Mouse (Mus musculus): ENCODE measurements around the gene Msl2. TPM values are rescaled to one million over a fixed set of nuclear protein-coding genes. Genes with fewer than 3 reads are reported as not detected.
A peak's percentile ranks its signal among the peaks of the same experiment; 100 is the strongest.

Gene Msl2
- polyA plus RNA-seq, 1 experiment from 2014 or later, result 6.2 TPM

DNA sequence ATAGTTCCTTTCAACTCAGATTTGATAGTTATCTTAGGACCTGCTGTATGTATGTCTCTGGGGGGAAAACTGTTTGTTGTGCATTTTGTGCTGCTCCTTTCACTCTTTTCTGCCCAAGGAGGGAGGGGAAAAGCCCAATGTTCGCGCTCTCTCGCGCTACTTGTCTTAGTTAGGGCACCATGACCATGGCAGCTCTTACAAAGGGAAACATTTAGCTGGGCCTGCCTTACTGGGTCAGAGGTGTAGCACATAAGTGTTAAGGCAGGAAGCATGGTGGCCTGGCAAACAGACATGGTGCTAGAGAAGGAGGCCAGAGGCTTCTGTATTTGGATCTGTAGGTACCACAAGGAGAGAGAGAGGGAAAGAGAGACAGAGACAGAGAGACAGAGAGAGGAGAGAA, 4.7 kb downstream of the Msl2 start:
- DNase-seq (ENCODE audit: low spot score) (no peak), ATAC-seq (ENCODE audit: low read depth) (no peak)
- Histone ChIP-seq H3K9ac (ENCODE audit: low read depth, low read length) (no peak overlapping the region), H3K4me1 (ENCODE audit: control insufficient read depth, insufficient read depth, low read length) (peaks cover 20% of the 10 kb centered on the region), H3K27ac (replicated peaks; ENCODE audit: low read depth, low read length) (no peak overlapping the region), H3K36me3 (ENCODE audit: control insufficient read depth, insufficient read depth, low read length) (no peaks in the 10 kb centered on the region), H3K9me3 (ENCODE audit: control insufficient read depth, low read length) (peaks cover under 1% of the 10 kb centered on the region; the same call in 1 of the 2 replicates), H3K27me3 (replicated peaks; ENCODE audit: control insufficient read depth, insufficient read depth, low read length) (no peaks in the 10 kb centered on the region), H3K4me3 (ENCODE audit: low read depth, low read length) (peak overlapping the region; percentile 20), H3K4me2 (ENCODE audit: low read depth, low read length) (peak overlapping the region; percentile 85)
- WGBS, result 72% methylated on average over 4 of the region's 4 CpGs

DNA sequence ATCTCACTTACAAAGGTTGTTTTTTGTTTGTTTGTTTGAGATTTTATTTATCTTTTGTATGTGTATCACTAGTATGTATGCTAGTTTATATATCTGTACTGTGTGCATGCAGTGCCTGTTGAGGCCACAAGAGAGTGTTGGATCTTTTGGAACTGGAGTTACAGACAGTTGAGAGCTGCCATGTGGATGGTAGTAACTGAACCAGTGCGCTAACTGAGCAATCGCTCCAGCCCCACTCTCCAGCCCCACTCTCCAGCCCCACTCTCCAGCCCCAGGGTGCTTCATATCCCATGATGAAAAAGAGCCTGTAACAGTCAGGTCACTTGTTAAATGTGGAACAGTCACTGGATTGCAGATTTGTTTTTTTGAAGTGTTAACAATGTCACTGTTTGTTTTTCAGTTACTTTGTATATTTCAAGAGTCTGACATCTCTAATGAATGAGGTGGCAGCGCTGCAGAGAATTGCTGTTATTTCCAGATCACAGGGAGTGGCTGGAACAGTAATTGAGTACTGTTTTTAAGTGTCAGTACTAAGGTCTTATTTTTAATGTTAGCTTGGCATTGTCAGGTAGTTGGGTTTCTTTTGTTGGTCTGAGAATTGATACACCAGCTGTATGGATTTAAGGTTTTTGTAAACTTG, 6.3 kb downstream of the Msl2 start:
- Histone ChIP-seq H3K27me3 (replicated peaks; ENCODE audit: control insufficient read depth, insufficient read depth, low read length) (no peaks in the 10 kb centered on the region), H3K4me2 (ENCODE audit: low read depth, low read length) (no peak overlapping the region; the same call in 1 of the 2 replicates), H3K4me1 (ENCODE audit: control insufficient read depth, insufficient read depth, low read length) (peaks cover 20% of the 10 kb centered on the region), H3K4me3 (ENCODE audit: low read depth, low read length) (no peak overlapping the region), H3K9ac (ENCODE audit: low read depth, low read length) (no peak overlapping the region), H3K9me3 (ENCODE audit: control insufficient read depth, low read length) (peaks cover 5% of the 10 kb centered on the region; the same call in 1 of the 2 replicates), H3K27ac (replicated peaks; ENCODE audit: low read depth, low read length) (no peak overlapping the region), H3K36me3 (ENCODE audit: control insufficient read depth, insufficient read depth, low read length) (no peaks in the 10 kb centered on the region)
- DNase-seq (ENCODE audit: low spot score), result no peak
- ATAC-seq (ENCODE audit: low read depth), result no peak
- WGBS, result 65% methylated on average over 3 of the region's 3 CpGs

DNA sequence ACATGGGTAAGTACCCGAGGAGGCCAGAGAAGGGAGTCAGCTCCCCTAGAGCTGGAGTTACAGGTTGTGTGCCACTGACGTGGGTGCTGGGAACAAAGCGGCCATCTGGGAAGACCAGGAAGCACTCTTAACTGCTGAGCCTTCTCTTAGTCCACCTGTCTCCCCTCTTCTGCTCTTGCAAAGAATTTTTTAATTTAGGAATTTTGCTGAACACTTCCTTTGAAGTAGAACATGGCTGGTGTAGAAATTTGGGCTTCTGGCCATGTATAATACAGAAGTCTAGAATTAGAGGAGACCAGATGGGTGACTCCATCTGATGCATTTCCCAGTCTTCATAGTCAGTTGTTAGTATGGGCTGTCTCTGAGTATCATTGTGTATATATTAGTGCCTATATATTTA, 9.8 kb downstream of the Msl2 start:
- WGBS, result 94% methylated on average over 3 of the region's 3 CpGs
- H3K4me2 ChIP-seq (ENCODE audit: low read depth, low read length), result no peak overlapping the region
- H3K27me3 ChIP-seq (replicated peaks; ENCODE audit: control insufficient read depth, insufficient read depth, low read length), result no peaks in the 10 kb centered on the region
- ATAC-seq (ENCODE audit: low read depth) (no peak), DNase-seq (ENCODE audit: low spot score) (no peak)
- H3K36me3 ChIP-seq (ENCODE audit: control insufficient read depth, insufficient read depth, low read length), result no peaks in the 10 kb centered on the region
- H3K4me3 ChIP-seq (ENCODE audit: low read depth, low read length), result no peak overlapping the region
- H3K27ac ChIP-seq (replicated peaks; ENCODE audit: low read depth, low read length), result no peak overlapping the region
- peaks cover 8% of the 10 kb centered on the region for H3K4me1 ChIP-seq (ENCODE audit: control insufficient read depth, insufficient read depth, low read length)
- no peak overlapping the region for H3K9ac ChIP-seq (ENCODE audit: low read depth, low read length)
- peaks cover 5% of the 10 kb centered on the region; the same call in 1 of the 2 replicates for H3K9me3 ChIP-seq (ENCODE audit: control insufficient read depth, low read length)

DNA sequence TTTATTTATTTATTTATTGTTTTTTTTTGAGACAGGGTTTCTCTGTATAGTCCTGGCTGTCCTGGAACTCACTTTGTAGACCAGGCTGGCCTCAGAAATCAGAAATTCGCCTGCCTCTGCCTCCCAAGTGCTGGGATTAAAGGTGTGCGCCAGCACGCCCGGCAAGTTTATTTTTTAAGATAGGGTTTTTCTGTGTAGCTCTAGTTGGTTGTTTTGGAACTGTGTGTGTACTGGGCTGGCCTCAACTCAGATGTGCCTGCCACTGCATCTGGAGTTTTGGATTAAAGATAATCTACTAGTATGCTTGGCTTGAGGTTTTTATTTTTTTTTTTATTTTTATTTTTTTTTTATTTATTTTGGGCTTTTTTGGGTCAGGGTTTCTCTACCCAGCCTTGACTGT, 21.5 kb downstream of the Msl2 start:
- Histone ChIP-seq H3K27ac (replicated peaks; ENCODE audit: low read depth, low read length) (no peak overlapping the region), H3K9me3 (ENCODE audit: control insufficient read depth, low read length) (peaks cover 11% of the 10 kb centered on the region; the same call in 1 of the 2 replicates), H3K36me3 (ENCODE audit: control insufficient read depth, insufficient read depth, low read length) (peaks cover 12% of the 10 kb centered on the region; the same call in 1 of the 2 replicates), H3K4me3 (ENCODE audit: low read depth, low read length) (no peak overlapping the region), H3K4me1 (ENCODE audit: control insufficient read depth, insufficient read depth, low read length) (no peaks in the 10 kb centered on the region), H3K4me2 (ENCODE audit: low read depth, low read length) (no peak overlapping the region), H3K27me3 (replicated peaks; ENCODE audit: control insufficient read depth, insufficient read depth, low read length) (no peaks in the 10 kb centered on the region), H3K9ac (ENCODE audit: low read depth, low read length) (no peak overlapping the region)
- DNase-seq (ENCODE audit: low spot score) (no peak), ATAC-seq (ENCODE audit: low read depth) (no peak)
- 97% methylated on average over 4 of the region's 4 CpGs for WGBS

DNA sequence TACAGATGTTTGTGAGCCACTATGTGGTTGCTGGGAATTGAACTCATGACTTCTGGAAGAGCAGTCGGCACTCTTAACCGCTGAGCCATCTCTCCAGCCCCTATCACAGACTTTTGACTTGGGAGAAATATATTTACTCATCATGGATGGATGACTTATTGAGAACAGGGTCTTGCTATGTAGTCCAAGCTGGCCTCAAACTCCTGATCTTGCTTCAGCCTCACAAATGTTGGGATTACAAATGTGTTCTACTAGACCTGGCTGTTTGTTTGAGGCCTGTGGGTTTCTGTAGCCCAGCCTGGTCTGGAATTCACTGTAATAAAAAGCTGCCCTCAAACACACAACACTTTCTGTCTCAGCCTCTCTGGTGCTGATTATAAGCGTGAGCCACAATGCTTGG, 22.6 kb downstream of the Msl2 start:
- DNase-seq (ENCODE audit: low spot score) (no peak), ATAC-seq (ENCODE audit: low read depth) (no peak)
- Histone ChIP-seq H3K9ac (ENCODE audit: low read depth, low read length) (no peak overlapping the region), H3K4me1 (ENCODE audit: control insufficient read depth, insufficient read depth, low read length) (no peaks in the 10 kb centered on the region), H3K36me3 (ENCODE audit: control insufficient read depth, insufficient read depth, low read length) (peaks cover 22% of the 10 kb centered on the region), H3K4me3 (ENCODE audit: low read depth, low read length) (no peak overlapping the region), H3K9me3 (ENCODE audit: control insufficient read depth, low read length) (peaks cover 11% of the 10 kb centered on the region; the same call in 1 of the 2 replicates), H3K27ac (replicated peaks; ENCODE audit: low read depth, low read length) (no peak overlapping the region), H3K4me2 (ENCODE audit: low read depth, low read length) (no peak overlapping the region), H3K27me3 (replicated peaks; ENCODE audit: control insufficient read depth, insufficient read depth, low read length) (no peaks in the 10 kb centered on the region)
- 94% methylated on average over 3 of the region's 3 CpGs for WGBS

DNA sequence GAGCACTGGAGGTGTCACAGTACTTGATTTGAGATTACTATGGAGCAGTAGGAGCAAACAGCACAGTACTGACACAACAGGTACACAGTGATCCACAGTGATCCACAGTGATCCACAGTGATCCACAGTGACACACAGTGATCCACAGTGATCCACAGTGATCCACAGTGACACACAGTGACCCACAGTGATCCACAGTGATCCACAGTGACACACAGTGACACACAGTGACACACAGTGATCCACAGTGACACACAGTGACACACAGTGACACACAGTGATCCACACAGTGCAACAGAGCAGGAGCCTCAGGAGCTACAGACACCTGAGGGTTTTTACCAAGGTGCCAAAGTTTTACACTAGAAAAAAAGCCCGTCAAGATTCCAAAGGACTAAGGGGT, 23.6 kb downstream of the Msl2 start:
- 90% methylated on average over 1 of the region's 1 CpGs for WGBS
- no peak overlapping the region for H3K27ac ChIP-seq (replicated peaks; ENCODE audit: low read depth, low read length)
- no peak; the same call in 1 of the 2 replicates for ATAC-seq (ENCODE audit: low read depth)

DNA sequence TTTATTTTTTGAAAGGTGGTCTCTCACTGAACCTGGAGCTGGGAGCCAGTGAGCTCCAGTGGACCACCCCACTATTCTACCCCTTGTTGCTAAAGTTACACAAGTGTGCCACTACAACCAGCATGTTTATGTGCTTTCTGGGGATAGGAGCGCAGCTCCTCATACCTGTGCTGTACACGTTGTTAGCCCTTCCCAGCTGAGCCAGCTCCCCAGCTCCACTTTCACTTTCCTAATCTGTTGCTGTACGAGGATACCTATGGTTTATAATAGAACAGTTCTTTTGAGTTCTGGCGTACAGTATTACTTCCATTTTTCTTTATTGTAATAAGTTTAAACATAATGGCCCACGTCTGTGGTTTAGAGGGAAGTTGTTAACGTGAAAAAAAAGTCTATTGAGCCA, 25.5 kb downstream of the Msl2 start:
- ATAC-seq (ENCODE audit: low read depth) (no peak), DNase-seq (ENCODE audit: low spot score) (no peak)
- Histone ChIP-seq H3K4me2 (ENCODE audit: low read depth, low read length) (no peak overlapping the region), H3K4me1 (ENCODE audit: control insufficient read depth, insufficient read depth, low read length) (no peaks in the 10 kb centered on the region), H3K4me3 (ENCODE audit: low read depth, low read length) (no peak overlapping the region), H3K9ac (ENCODE audit: low read depth, low read length) (no peak overlapping the region), H3K27me3 (replicated peaks; ENCODE audit: control insufficient read depth, insufficient read depth, low read length) (no peaks in the 10 kb centered on the region), H3K9me3 (ENCODE audit: control insufficient read depth, low read length) (peaks cover 8% of the 10 kb centered on the region; the same call in 1 of the 2 replicates), H3K36me3 (ENCODE audit: control insufficient read depth, insufficient read depth, low read length) (peaks cover 34% of the 10 kb centered on the region), H3K27ac (replicated peaks; ENCODE audit: low read depth, low read length) (no peak overlapping the region)
- WGBS, result 86% methylated on average over 6 of the region's 6 CpGs

More for the DNA sequence above, 23.6 kb downstream of the Msl2 start:
- Histone ChIP-seq H3K27me3 (replicated peaks; ENCODE audit: control insufficient read depth, insufficient read depth, low read length) (no peaks in the 10 kb centered on the region), H3K4me3 (ENCODE audit: low read depth, low read length) (no peak overlapping the region), H3K4me1 (ENCODE audit: control insufficient read depth, insufficient read depth, low read length) (no peaks in the 10 kb centered on the region), H3K9me3 (ENCODE audit: control insufficient read depth, low read length) (peaks cover 8% of the 10 kb centered on the region; the same call in 1 of the 2 replicates), H3K36me3 (ENCODE audit: control insufficient read depth, insufficient read depth, low read length) (peaks cover 29% of the 10 kb centered on the region), H3K4me2 (ENCODE audit: low read depth, low read length) (no peak overlapping the region), H3K9ac (ENCODE audit: low read depth, low read length) (no peak overlapping the region)
- no peak for DNase-seq (ENCODE audit: low spot score)

DNA sequence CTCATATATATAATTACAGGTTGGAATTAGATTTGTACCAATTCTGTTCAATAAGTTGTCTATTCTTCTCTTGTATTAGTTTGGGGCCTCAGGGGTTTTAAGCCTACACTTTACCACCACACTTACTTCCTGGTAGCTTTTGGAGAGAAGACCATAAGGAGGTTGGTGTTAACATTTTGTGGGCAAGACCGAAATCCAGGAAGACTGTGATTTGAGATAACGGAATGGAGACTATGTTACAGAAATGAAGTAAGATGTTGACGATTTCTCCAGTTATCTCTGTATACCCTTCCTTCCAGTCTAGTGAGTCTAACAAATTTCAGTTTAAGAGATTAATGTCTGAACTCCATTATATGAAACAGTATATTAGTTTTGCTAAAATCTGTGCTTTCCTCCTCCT, 26.3 kb downstream of the Msl2 start:
- no peak for DNase-seq (ENCODE audit: low spot score)
- no peaks in the 10 kb centered on the region for H3K4me1 ChIP-seq (ENCODE audit: control insufficient read depth, insufficient read depth, low read length)
- H3K9ac ChIP-seq (ENCODE audit: low read depth, low read length), result no peak overlapping the region
- WGBS, result 92% methylated on average over 3 of the region's 3 CpGs
- peaks cover 8% of the 10 kb centered on the region; the same call in 1 of the 2 replicates for H3K9me3 ChIP-seq (ENCODE audit: control insufficient read depth, low read length)
- no peaks in the 10 kb centered on the region for H3K27me3 ChIP-seq (replicated peaks; ENCODE audit: control insufficient read depth, insufficient read depth, low read length)
- no peak for ATAC-seq (ENCODE audit: low read depth)
- no peak overlapping the region for H3K4me3 ChIP-seq (ENCODE audit: low read depth, low read length)
- no peak overlapping the region for H3K27ac ChIP-seq (replicated peaks; ENCODE audit: low read depth, low read length)
- H3K4me2 ChIP-seq (ENCODE audit: low read depth, low read length), result no peak overlapping the region
- peaks cover 40% of the 10 kb centered on the region for H3K36me3 ChIP-seq (ENCODE audit: control insufficient read depth, insufficient read depth, low read length)

DNA sequence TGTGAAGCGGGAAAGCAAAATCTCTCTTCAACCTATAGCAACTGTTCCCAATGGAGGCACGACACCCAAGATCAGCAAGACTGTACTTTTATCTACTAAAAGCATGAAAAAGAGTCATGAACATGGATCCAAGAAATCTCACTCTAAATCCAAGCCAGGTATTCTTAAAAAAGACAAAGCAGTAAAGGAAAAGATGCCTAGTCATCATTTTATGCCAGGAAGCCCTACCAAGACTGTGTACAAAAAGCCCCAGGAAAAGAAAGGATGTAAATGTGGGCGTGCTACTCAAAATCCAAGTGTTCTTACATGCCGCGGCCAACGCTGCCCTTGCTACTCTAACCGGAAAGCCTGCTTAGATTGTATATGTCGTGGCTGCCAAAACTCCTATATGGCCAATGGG, 27.6 kb downstream of the Msl2 start:
- Histone ChIP-seq H3K36me3 (ENCODE audit: control insufficient read depth, insufficient read depth, low read length) (peaks cover 50% of the 10 kb centered on the region), H3K9me3 (ENCODE audit: control insufficient read depth, low read length) (peaks cover 8% of the 10 kb centered on the region; the same call in 1 of the 2 replicates), H3K27ac (replicated peaks; ENCODE audit: low read depth, low read length) (no peak overlapping the region), H3K27me3 (replicated peaks; ENCODE audit: control insufficient read depth, insufficient read depth, low read length) (no peaks in the 10 kb centered on the region), H3K4me2 (ENCODE audit: low read depth, low read length) (no peak overlapping the region), H3K4me3 (ENCODE audit: low read depth, low read length) (no peak overlapping the region), H3K9ac (ENCODE audit: low read depth, low read length) (no peak overlapping the region), H3K4me1 (ENCODE audit: control insufficient read depth, insufficient read depth, low read length) (no peaks in the 10 kb centered on the region)
- no peak for DNase-seq (ENCODE audit: low spot score)
- WGBS, result 95% methylated on average over 8 of the region's 8 CpGs
- no peak for ATAC-seq (ENCODE audit: low read depth)

All from embryonic facial prominence, embryonic 14.5 days (tissue).